Mouse (Mus musculus): ENCODE data around the gene Birc5. TPM values are rescaled to one million over a fixed set of nuclear protein-coding genes. Genes with fewer than 3 reads are reported as not detected.

The Birc5 gene
- total RNA-seq (2023): 1 to 10 TPM; 1.1 to 1.3 TPM

GRCm38 (mm10) chr11:117848985-117849671, at the start of gene Birc5:
TSS of gene Birc5 (plus strand) at chr11:117849251.

GRCm38 (mm10) chr11:117809407-117810311, 39.4 kb upstream of the Birc5 start, which contains the start of the genes Gm20708 and Syngr2:
TSS of gene Gm20708 (plus strand) at chr11:117809668.
TSS of gene Syngr2 (plus strand) at chr11:117809668.

GRCm38 (mm10) chr11:117825333-117826101, 23.5 kb upstream of the Birc5 start, which contains the start of the genes Afmid and Tk1:
TSS of gene Afmid (plus strand) at chr11:117825924.
TSS of gene Tk1 (minus strand) at chr11:117826092.

DNA sequence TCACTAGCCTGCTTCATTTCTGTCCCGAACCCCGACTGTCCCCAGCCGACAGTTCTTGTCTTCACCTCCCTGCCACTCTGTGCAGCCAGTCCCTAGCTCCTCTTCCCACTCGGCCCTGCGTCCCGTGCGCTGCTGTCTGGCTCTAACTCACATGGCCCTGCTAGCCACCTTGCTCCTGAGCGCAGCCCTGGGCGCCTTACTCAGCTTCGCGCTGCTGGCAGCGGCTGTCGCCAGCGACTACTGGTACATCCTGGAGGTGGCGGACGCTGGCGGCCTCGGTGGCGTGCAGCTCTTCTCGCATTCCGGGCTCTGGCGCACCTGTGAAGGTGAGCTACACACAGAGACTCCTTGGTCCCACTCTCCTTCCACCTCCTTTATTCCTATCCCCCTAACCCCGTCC, 11.6 kb downstream of the Birc5 start, which contains the start of gene Tmem235:
Tmem235 (plus strand) TSS at position 152 of the 400 bp plus-strand sequence.

GRCm38 (mm10) chr11:117872861-117873608, 24.0 kb downstream of the Birc5 start, which contains the start of gene Tha1:
TSS of gene Tha1 (minus strand) at chr11:117873481.

Other genes starting within 250 kb of the Birc5 start
- gene Tnrc6c, start 195.0 kb upstream of the Birc5 start, total RNA-seq (2023): 10 to 100 TPM; 41.2 to 45.0 TPM
- gene Tmc8, start 67.2 kb upstream of the Birc5 start, total RNA-seq (2023): 10 to 100 TPM; 41.1 to 42.9 TPM
- 100 to 1,000 TPM; 226 to 288 TPM for gene Tmc6, start 67.1 kb upstream of the Birc5 start, total RNA-seq (2023)
- not detected for gene 6030468B19Rik, start 51.6 kb upstream of the Birc5 start, total RNA-seq (2023)
- 1 to 10 TPM; 5.3 to 8.7 TPM for gene Gm20708, start 39.6 kb upstream of the Birc5 start, total RNA-seq (2023)
- 100 to 1,000 TPM; 264 to 272 TPM for gene Syngr2, start 39.6 kb upstream of the Birc5 start, total RNA-seq (2023)
- 10 to 100 TPM in 1 of 2 experiments, 1 to 10 TPM in 1; 10.0 to 13.1 TPM for gene Afmid, start 23.3 kb upstream of the Birc5 start, total RNA-seq (2023)
- gene Tk1, start 23.2 kb upstream of the Birc5 start, total RNA-seq (2023): 10 to 100 TPM in 1 of 2 experiments, 1 to 10 TPM in 1; 9.9 to 13.4 TPM
- gene Tmem235, start 11.5 kb downstream of the Birc5 start, total RNA-seq (2023): not detected
- 1 to 10 TPM; 4.1 to 6.9 TPM for gene Tha1, start 24.2 kb downstream of the Birc5 start, total RNA-seq (2023)
- gene Socs3, start 120.8 kb downstream of the Birc5 start, total RNA-seq (2023): 100 to 1,000 TPM; 359 to 389 TPM
- gene Pgs1, start 137.0 kb downstream of the Birc5 start, total RNA-seq (2023): 10 to 100 TPM; 76.2 to 76.4 TPM